Mouse (Mus musculus): ENCODE results near the gene Elavl3. TPM values are rescaled to one million over a fixed set of nuclear protein-coding genes. Genes with fewer than 3 reads are reported as not detected.

The Elavl3 gene
- total and polyA plus RNA-seq, 3 experiments, result 0.15 to 1.1 TPM; not detected in 1

Other genes with a start within 250 kb of the Elavl3 start
- gene Angptl8, start 216.5 kb downstream of the Elavl3 start, total RNA-seq (2012; rRNA removed), result not detected in 2 replicates
- under 1 TPM in 1 of 2 experiments, not detected in 1; 0.25 TPM for gene Angptl8, start 216.5 kb downstream of the Elavl3 start, polyA plus RNA-seq (2012; ENCODE audit: insufficient read depth in 1 of 2, insufficient read length in 2 of 2, low read depth in 1 of 2, low replicate concordance in 2 of 2, missing spikeins in 1 of 2)
- gene Dock6, start 199.4 kb downstream of the Elavl3 start, total RNA-seq (2012; rRNA removed), result 3.3 and 5.0 TPM in 2 replicates
- gene Dock6, start 199.4 kb downstream of the Elavl3 start, polyA plus RNA-seq (2012; ENCODE audit: insufficient read depth in 1 of 2, insufficient read length in 2 of 2, low read depth in 1 of 2, low replicate concordance in 2 of 2, missing spikeins in 1 of 2), result 10 to 100 TPM in 1 of 2 experiments, not detected in 1; 21.3 TPM
- gene Rab3d, start 133.8 kb downstream of the Elavl3 start, total RNA-seq (2012; rRNA removed), result 19.0 and 22.9 TPM in 2 replicates
- 10 to 100 TPM in 1 of 2 experiments, not detected in 1; 44.2 TPM for gene Rab3d, start 133.8 kb downstream of the Elavl3 start, polyA plus RNA-seq (2012; ENCODE audit: insufficient read depth in 1 of 2, insufficient read length in 2 of 2, low read depth in 1 of 2, low replicate concordance in 2 of 2, missing spikeins in 1 of 2)
- gene Ccdc159, start 124.6 kb downstream of the Elavl3 start, total RNA-seq (2012; rRNA removed), result 1.0 and 1.4 TPM in 2 replicates
- gene Ccdc159, start 124.6 kb downstream of the Elavl3 start, polyA plus RNA-seq (2012; ENCODE audit: insufficient read depth in 1 of 2, insufficient read length in 2 of 2, low read depth in 1 of 2, low replicate concordance in 2 of 2, missing spikeins in 1 of 2), result 1 to 10 TPM in 1 of 2 experiments, not detected in 1; 6.4 TPM
- gene Tmem205, start 124.5 kb downstream of the Elavl3 start, total RNA-seq (2012; rRNA removed), result 118 and 128 TPM in 2 replicates
- 100 to 1,000 TPM in 1 of 2 experiments, not detected in 1; 114 TPM for gene Tmem205, start 124.5 kb downstream of the Elavl3 start, polyA plus RNA-seq (2012; ENCODE audit: insufficient read depth in 1 of 2, insufficient read length in 2 of 2, low read depth in 1 of 2, low replicate concordance in 2 of 2, missing spikeins in 1 of 2)
- gene Plppr2, start 115.0 kb downstream of the Elavl3 start, total RNA-seq (2012; rRNA removed), result 1.3 and 1.4 TPM in 2 replicates
- gene Plppr2, start 115.0 kb downstream of the Elavl3 start, polyA plus RNA-seq (2012; ENCODE audit: insufficient read depth in 1 of 2, insufficient read length in 2 of 2, low read depth in 1 of 2, low replicate concordance in 2 of 2, missing spikeins in 1 of 2), result 10 to 100 TPM in 1 of 2 experiments, not detected in 1; 13.9 TPM
- gene Swsap1, start 96.3 kb downstream of the Elavl3 start, total RNA-seq (2012; rRNA removed), result 12.7 and 17.2 TPM in 2 replicates
- gene Swsap1, start 96.3 kb downstream of the Elavl3 start, polyA plus RNA-seq (2012; ENCODE audit: insufficient read depth in 1 of 2, insufficient read length in 2 of 2, low read depth in 1 of 2, low replicate concordance in 2 of 2, missing spikeins in 1 of 2), result 10 to 100 TPM in 1 of 2 experiments, not detected in 1; 19.3 TPM
- 139 and 192 TPM in 2 replicates for gene Epor, start 88.5 kb downstream of the Elavl3 start, total RNA-seq (2012; rRNA removed)
- gene Epor, start 88.5 kb downstream of the Elavl3 start, polyA plus RNA-seq (2012; ENCODE audit: insufficient read depth in 1 of 2, insufficient read length in 2 of 2, low read depth in 1 of 2, low replicate concordance in 2 of 2, missing spikeins in 1 of 2), result 100 to 1,000 TPM in 1 of 2 experiments, not detected in 1; 440 TPM
- not detected in 2 replicates for gene Rgl3, start 62.6 kb downstream of the Elavl3 start, total RNA-seq (2012; rRNA removed)
- gene Rgl3, start 62.6 kb downstream of the Elavl3 start, polyA plus RNA-seq (2012; ENCODE audit: insufficient read depth in 1 of 2, insufficient read length in 2 of 2, low read depth in 1 of 2, low replicate concordance in 2 of 2, missing spikeins in 1 of 2), result not detected
- gene Ccdc151, start 49.4 kb downstream of the Elavl3 start, total RNA-seq (2012; rRNA removed), result 0.19 TPM in 1 of 2 replicates, not detected in the other
- gene Ccdc151, start 49.4 kb downstream of the Elavl3 start, polyA plus RNA-seq (2012; ENCODE audit: insufficient read depth in 1 of 2, insufficient read length in 2 of 2, low read depth in 1 of 2, low replicate concordance in 2 of 2, missing spikeins in 1 of 2), result under 1 TPM in 1 of 2 experiments, not detected in 1; 0.99 TPM
- gene Prkcsh, start 49.2 kb downstream of the Elavl3 start, total RNA-seq (2012; rRNA removed), result 330 and 356 TPM in 2 replicates
- 100 to 1,000 TPM; 183 to 577 TPM for gene Prkcsh, start 49.2 kb downstream of the Elavl3 start, polyA plus RNA-seq (2012; ENCODE audit: insufficient read depth in 1 of 2, insufficient read length in 2 of 2, low read depth in 1 of 2, low replicate concordance in 2 of 2, missing spikeins in 1 of 2)
- gene Gm49318, start 19.2 kb upstream of the Elavl3 start, total RNA-seq (2012; rRNA removed), result not detected in 2 replicates
- not detected for gene Gm49318, start 19.2 kb upstream of the Elavl3 start, polyA plus RNA-seq (2012; ENCODE audit: insufficient read depth in 1 of 2, insufficient read length in 2 of 2, low read depth in 1 of 2, low replicate concordance in 2 of 2, missing spikeins in 1 of 2)
- 16.7 and 19.2 TPM in 2 replicates for gene Zfp653, start 19.4 kb upstream of the Elavl3 start, total RNA-seq (2012; rRNA removed)
- gene Zfp653, start 19.4 kb upstream of the Elavl3 start, polyA plus RNA-seq (2012; ENCODE audit: insufficient read depth in 1 of 2, insufficient read length in 2 of 2, low read depth in 1 of 2, low replicate concordance in 2 of 2, missing spikeins in 1 of 2), result 10 to 100 TPM in 1 of 2 experiments, not detected in 1; 40.4 TPM
- gene Ecsit, start 33.4 kb upstream of the Elavl3 start, total RNA-seq (2012; rRNA removed), result 167 and 183 TPM in 2 replicates
- 100 to 1,000 TPM in 1 of 2 experiments, 10 to 100 TPM in 1; 87.6 to 211 TPM for gene Ecsit, start 33.4 kb upstream of the Elavl3 start, polyA plus RNA-seq (2012; ENCODE audit: insufficient read depth in 1 of 2, insufficient read length in 2 of 2, low read depth in 1 of 2, low replicate concordance in 2 of 2, missing spikeins in 1 of 2)
- 0.10 and 0.19 TPM in 2 replicates for gene Cnn1, start 47.2 kb upstream of the Elavl3 start, total RNA-seq (2012; rRNA removed)
- under 1 TPM in 1 of 2 experiments, not detected in 1; 0.06 TPM for gene Cnn1, start 47.2 kb upstream of the Elavl3 start, polyA plus RNA-seq (2012; ENCODE audit: insufficient read depth in 1 of 2, insufficient read length in 2 of 2, low read depth in 1 of 2, low replicate concordance in 2 of 2, missing spikeins in 1 of 2)
- gene Elof1, start 65.1 kb upstream of the Elavl3 start, total RNA-seq (2012; rRNA removed), result 390 and 421 TPM in 2 replicates
- 100 to 1,000 TPM in 1 of 2 experiments, not detected in 1; 505 TPM for gene Elof1, start 65.1 kb upstream of the Elavl3 start, polyA plus RNA-seq (2012; ENCODE audit: insufficient read depth in 1 of 2, insufficient read length in 2 of 2, low read depth in 1 of 2, low replicate concordance in 2 of 2, missing spikeins in 1 of 2)
- gene Acp5, start 83.7 kb upstream of the Elavl3 start, total RNA-seq (2012; rRNA removed), result 5.8 and 15.6 TPM in 2 replicates
- 10 to 100 TPM in 1 of 2 experiments, not detected in 1; 17.4 TPM for gene Acp5, start 83.7 kb upstream of the Elavl3 start, polyA plus RNA-seq (2012; ENCODE audit: insufficient read depth in 1 of 2, insufficient read length in 2 of 2, low read depth in 1 of 2, low replicate concordance in 2 of 2, missing spikeins in 1 of 2)
- gene Pigyl, start 104.8 kb upstream of the Elavl3 start, total RNA-seq (2012; rRNA removed), result 80.2 and 103 TPM in 2 replicates
- gene Pigyl, start 104.8 kb upstream of the Elavl3 start, polyA plus RNA-seq (2012; ENCODE audit: insufficient read depth in 1 of 2, insufficient read length in 2 of 2, low read depth in 1 of 2, low replicate concordance in 2 of 2, missing spikeins in 1 of 2), result 100 to 1,000 TPM in 1 of 2 experiments, not detected in 1; 146 TPM
- gene Zfp872, start 136.1 kb upstream of the Elavl3 start, total RNA-seq (2012; rRNA removed), result not detected in 2 replicates
- not detected for gene Zfp872, start 136.1 kb upstream of the Elavl3 start, polyA plus RNA-seq (2012; ENCODE audit: insufficient read depth in 1 of 2, insufficient read length in 2 of 2, low read depth in 1 of 2, low replicate concordance in 2 of 2, missing spikeins in 1 of 2)
- 58.6 and 67.8 TPM in 2 replicates for gene Zfp809, start 173.7 kb upstream of the Elavl3 start, total RNA-seq (2012; rRNA removed)
- gene Zfp809, start 173.7 kb upstream of the Elavl3 start, polyA plus RNA-seq (2012; ENCODE audit: insufficient read depth in 1 of 2, insufficient read length in 2 of 2, low read depth in 1 of 2, low replicate concordance in 2 of 2, missing spikeins in 1 of 2), result 100 to 1,000 TPM in 1 of 2 experiments, not detected in 1; 101 TPM
- gene Zfp599, start 207.9 kb upstream of the Elavl3 start, total RNA-seq (2012; rRNA removed), result 10.5 and 12.1 TPM in 2 replicates
- 1 to 10 TPM in 1 of 2 experiments, not detected in 1; 7.6 TPM for gene Zfp599, start 207.9 kb upstream of the Elavl3 start, polyA plus RNA-seq (2012; ENCODE audit: insufficient read depth in 1 of 2, insufficient read length in 2 of 2, low read depth in 1 of 2, low replicate concordance in 2 of 2, missing spikeins in 1 of 2)

Measured in MEL (cell line).